Mouse (Mus musculus): Measurements from ENCODE around the gene Nxf1.

Gene Nxf1

DNA sequence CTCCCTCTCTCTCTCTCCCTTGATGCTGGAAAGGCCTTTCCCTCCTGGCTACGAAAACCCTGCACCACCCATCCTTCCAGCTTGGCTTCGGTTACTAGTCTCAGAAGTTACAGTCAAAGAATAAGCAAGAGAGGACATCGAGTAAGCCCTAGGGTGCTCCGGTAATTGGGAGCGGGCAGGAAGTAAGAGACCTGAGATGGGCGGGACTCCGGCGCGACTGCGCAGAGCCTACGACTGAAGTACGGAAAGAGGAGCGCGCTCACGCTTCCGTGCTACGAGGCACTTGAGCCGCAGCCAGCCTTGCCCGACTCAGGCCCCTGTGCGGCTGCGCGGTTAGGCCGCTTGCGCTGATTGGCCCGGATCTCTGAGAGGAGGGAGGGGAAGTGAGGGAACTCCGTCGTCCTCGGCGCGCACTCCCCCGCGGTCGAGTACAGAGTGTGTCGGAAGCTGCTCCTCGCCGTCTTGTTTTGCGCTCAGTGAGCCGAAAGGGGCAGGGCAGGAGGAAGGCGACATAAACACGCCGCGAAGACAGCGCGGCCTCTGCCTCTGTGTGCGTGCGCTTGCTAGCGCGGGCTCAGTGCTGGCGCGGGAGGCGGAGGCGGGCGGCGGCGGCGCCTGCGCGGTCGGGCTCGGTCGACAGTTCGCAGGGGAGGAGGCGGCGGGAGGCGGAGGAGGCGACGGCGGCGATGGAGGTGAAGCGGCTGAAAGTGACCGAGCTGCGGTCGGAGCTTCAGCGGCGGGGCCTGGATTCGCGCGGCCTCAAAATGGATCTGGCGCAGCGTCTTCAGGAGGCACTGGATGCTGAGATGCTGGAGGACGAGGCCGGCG is 62.9 kb downstream of the Nxf1 start, which contains the start of gene Hnrnpul2:
Hnrnpul2 (plus strand) TSS at position 415 of the 828 bp plus-strand sequence.
- DNase-seq (ENCODE audit: low spot score): peak; percentile 99
